Mouse (Mus musculus): ENCODE measurements around the gene Smtnl1. TPM values are rescaled to one million over a fixed set of nuclear protein-coding genes. Genes with fewer than 3 reads are reported as not detected.

The Smtnl1 gene
- polyA plus RNA-seq (2014; fragmentation: Nextera tagmentation; extraction: Ambion mirVana): 0.11 and 0.19 TPM in 2 replicates

- H3K4me1 ChIP-seq (ENCODE audit: control insufficient read depth in 2 of 2, insufficient read depth in 2 of 2, low read length in 2 of 2): peaks cover 15 to 21% of the 10 kb centered on the region in 2 experiments
- no peak for ATAC-seq (ENCODE audit: insufficient number of reproducible peaks, insufficient read depth, low FRiP score, low read depth)
- no peaks in the 10 kb centered on the region for H3K27me3 ChIP-seq (ENCODE audit: control insufficient read depth, insufficient read depth, low read length)
- no peak within 1 kb of the TSS for H3K4me2 ChIP-seq (ENCODE audit: low read length)
- H3K36me3 ChIP-seq (ENCODE audit: control insufficient read depth, insufficient read depth, low read length): no peaks in the 10 kb centered on the region
- no peak within 1 kb of the TSS for H3K4me3 ChIP-seq (ENCODE audit: control insufficient read depth in 1 of 2, insufficient read depth in 1 of 2, low read depth in 1 of 2, low read length in 2 of 2)
- WGBS: 54% methylated on average over 13 of the region's 13 CpGs
- peak within 1 kb of the TSS in 1 of 2 experiments; percentile 15; a peak in 1 of 4 replicates for H3K27ac ChIP-seq (replicated peaks in 1 of 2; ENCODE audit: control insufficient read depth in 1 of 2, insufficient read depth in 1 of 2, low read depth in 2 of 2, low read length in 2 of 2)
- H3K9me3 ChIP-seq (ENCODE audit: control insufficient read depth, low read length): no peaks in the 10 kb centered on the region
- H3K9ac ChIP-seq (ENCODE audit: low read length): no peak within 1 kb of the TSS
Measured at GRCm38 (mm10) chr2:84822552-84822951, at the start of gene Smtnl1. Gene Smtnl1 (minus strand): TSS chr2:84822652.

GRCm38 (mm10) chr2:84870623-84871160 is 48.2 kb upstream of the Smtnl1 start:
- H3K4me2 ChIP-seq (ENCODE audit: low read length): no peak overlapping the region
- H3K9ac ChIP-seq (ENCODE audit: low read length): no peak overlapping the region
- no peak overlapping the region for H3K4me3 ChIP-seq (ENCODE audit: control insufficient read depth in 1 of 2, insufficient read depth in 1 of 2, low read depth in 1 of 2, low read length in 2 of 2)
- no peak for ATAC-seq (ENCODE audit: insufficient number of reproducible peaks, insufficient read depth, low FRiP score, low read depth)
- H3K9me3 ChIP-seq (ENCODE audit: control insufficient read depth, low read length): no peaks in the 10 kb centered on the region
- no peak overlapping the region for H3K27ac ChIP-seq (replicated peaks in 1 of 2; ENCODE audit: control insufficient read depth in 1 of 2, insufficient read depth in 1 of 2, low read depth in 2 of 2, low read length in 2 of 2)
- H3K4me1 ChIP-seq (ENCODE audit: control insufficient read depth in 2 of 2, insufficient read depth in 2 of 2, low read length in 2 of 2): peaks cover 7 to 9% of the 10 kb centered on the region in 2 experiments; a peak in 2 of 4 replicates
- H3K36me3 ChIP-seq (ENCODE audit: control insufficient read depth, insufficient read depth, low read length): no peaks in the 10 kb centered on the region
- 50% methylated on average over 4 of the region's 4 CpGs for WGBS
- peaks cover 94% of the 10 kb centered on the region for H3K27me3 ChIP-seq (ENCODE audit: control insufficient read depth, insufficient read depth, low read length)

- Histone ChIP-seq H3K36me3 (ENCODE audit: control insufficient read depth, insufficient read depth, low read length) (0 out of 2 replicates have a peak, but pooled peaks cover 1% of the 10 kb centered on the region), H3K9ac (ENCODE audit: low read length) (no peak overlapping the region), H3K4me3 (ENCODE audit: control insufficient read depth in 1 of 2, insufficient read depth in 1 of 2, low read depth in 1 of 2, low read length in 2 of 2) (no peak overlapping the region), H3K4me2 (ENCODE audit: low read length) (no peak overlapping the region), H3K27me3 (ENCODE audit: control insufficient read depth, insufficient read depth, low read length) (peaks cover 84% of the 10 kb centered on the region), H3K4me1 (ENCODE audit: control insufficient read depth in 2 of 2, insufficient read depth in 2 of 2, low read length in 2 of 2) (peaks cover 8 to 9% of the 10 kb centered on the region in 2 experiments; a peak in 2 of 4 replicates), H3K9me3 (ENCODE audit: control insufficient read depth, low read length) (no peaks in the 10 kb centered on the region), H3K27ac (replicated peaks in 1 of 2; ENCODE audit: control insufficient read depth in 1 of 2, insufficient read depth in 1 of 2, low read depth in 2 of 2, low read length in 2 of 2) (no peak overlapping the region)
- ATAC-seq (ENCODE audit: insufficient number of reproducible peaks, insufficient read depth, low FRiP score, low read depth): no peak
- 66% methylated on average over 2 of the region's 2 CpGs for WGBS
Measured at GRCm38 (mm10) chr2:84868977-84869376, 46.5 kb upstream of the Smtnl1 start.

- Histone ChIP-seq H3K27ac (replicated peaks in 1 of 2; ENCODE audit: control insufficient read depth in 1 of 2, insufficient read depth in 1 of 2, low read depth in 2 of 2, low read length in 2 of 2) (no peak overlapping the region), H3K4me2 (ENCODE audit: low read length) (no peak overlapping the region), H3K36me3 (ENCODE audit: control insufficient read depth, insufficient read depth, low read length) (peaks cover 3% of the 10 kb centered on the region), H3K9me3 (ENCODE audit: control insufficient read depth, low read length) (no peaks in the 10 kb centered on the region), H3K27me3 (ENCODE audit: control insufficient read depth, insufficient read depth, low read length) (peaks cover 79% of the 10 kb centered on the region), H3K4me1 (ENCODE audit: control insufficient read depth in 2 of 2, insufficient read depth in 2 of 2, low read length in 2 of 2) (peaks cover 8 to 9% of the 10 kb centered on the region in 2 experiments; a peak in 2 of 4 replicates), H3K4me3 (ENCODE audit: control insufficient read depth in 1 of 2, insufficient read depth in 1 of 2, low read depth in 1 of 2, low read length in 2 of 2) (no peak overlapping the region), H3K9ac (ENCODE audit: low read length) (no peak overlapping the region)
- no peak for ATAC-seq (ENCODE audit: insufficient number of reproducible peaks, insufficient read depth, low FRiP score, low read depth)
- 9% methylated on average over 5 of the region's 5 CpGs for WGBS
Measured at GRCm38 (mm10) chr2:84868521-84868943, 46.1 kb upstream of the Smtnl1 start.

- Histone ChIP-seq H3K4me3 (ENCODE audit: control insufficient read depth in 1 of 2, insufficient read depth in 1 of 2, low read depth in 1 of 2, low read length in 2 of 2) (peak overlapping the region; percentile 26 to 37), H3K9ac (ENCODE audit: low read length) (peak overlapping the region; percentile 54; the same call in 1 of the 2 replicates), H3K9me3 (ENCODE audit: control insufficient read depth, low read length) (no peaks in the 10 kb centered on the region), H3K4me2 (ENCODE audit: low read length) (peak overlapping the region; percentile 67), H3K27me3 (ENCODE audit: control insufficient read depth, insufficient read depth, low read length) (peaks cover 54% of the 10 kb centered on the region), H3K4me1 (ENCODE audit: control insufficient read depth in 2 of 2, insufficient read depth in 2 of 2, low read length in 2 of 2) (peaks cover 5% of the 10 kb centered on the region in 2 experiments; a peak in 2 of 4 replicates), H3K36me3 (ENCODE audit: control insufficient read depth, insufficient read depth, low read length) (peaks cover 30% of the 10 kb centered on the region), H3K27ac (replicated peaks in 1 of 2; ENCODE audit: control insufficient read depth in 1 of 2, insufficient read depth in 1 of 2, low read depth in 2 of 2, low read length in 2 of 2) (no peak overlapping the region)
- 1% methylated on average over 46 of the region's 47 CpGs for WGBS
- no peak for ATAC-seq (ENCODE audit: insufficient number of reproducible peaks, insufficient read depth, low FRiP score, low read depth)
Measured at GRCm38 (mm10) chr2:84865616-84866571, 43.4 kb upstream of the Smtnl1 start.

GRCm38 (mm10) chr2:84862231-84862630 is 39.8 kb upstream of the Smtnl1 start:
- H3K36me3 ChIP-seq (ENCODE audit: control insufficient read depth, insufficient read depth, low read length): peaks cover 65% of the 10 kb centered on the region
- H3K4me3 ChIP-seq (ENCODE audit: control insufficient read depth in 1 of 2, insufficient read depth in 1 of 2, low read depth in 1 of 2, low read length in 2 of 2): no peak overlapping the region
- H3K4me2 ChIP-seq (ENCODE audit: low read length): no peak overlapping the region
- 74% methylated on average over 3 of the region's 3 CpGs for WGBS
- no peaks in the 10 kb centered on the region for H3K9me3 ChIP-seq (ENCODE audit: control insufficient read depth, low read length)
- H3K4me1 ChIP-seq (ENCODE audit: control insufficient read depth in 2 of 2, insufficient read depth in 2 of 2, low read length in 2 of 2): peaks cover 5% of the 10 kb centered on the region in 2 experiments; a peak in 2 of 4 replicates
- H3K27me3 ChIP-seq (ENCODE audit: control insufficient read depth, insufficient read depth, low read length): peaks cover 21% of the 10 kb centered on the region
- ATAC-seq (ENCODE audit: insufficient number of reproducible peaks, insufficient read depth, low FRiP score, low read depth): no peak
- no peak overlapping the region for H3K9ac ChIP-seq (ENCODE audit: low read length)
- no peak overlapping the region for H3K27ac ChIP-seq (replicated peaks in 1 of 2; ENCODE audit: control insufficient read depth in 1 of 2, insufficient read depth in 1 of 2, low read depth in 2 of 2, low read length in 2 of 2)

- Histone ChIP-seq H3K9me3 (ENCODE audit: control insufficient read depth, low read length) (no peaks in the 10 kb centered on the region), H3K4me1 (ENCODE audit: control insufficient read depth in 2 of 2, insufficient read depth in 2 of 2, low read length in 2 of 2) (peaks cover 5% of the 10 kb centered on the region in 2 experiments; a peak in 2 of 4 replicates), H3K36me3 (ENCODE audit: control insufficient read depth, insufficient read depth, low read length) (peaks cover 72% of the 10 kb centered on the region), H3K27me3 (ENCODE audit: control insufficient read depth, insufficient read depth, low read length) (peaks cover 13% of the 10 kb centered on the region), H3K4me2 (ENCODE audit: low read length) (no peak overlapping the region), H3K27ac (replicated peaks in 1 of 2; ENCODE audit: control insufficient read depth in 1 of 2, insufficient read depth in 1 of 2, low read depth in 2 of 2, low read length in 2 of 2) (no peak overlapping the region), H3K4me3 (ENCODE audit: control insufficient read depth in 1 of 2, insufficient read depth in 1 of 2, low read depth in 1 of 2, low read length in 2 of 2) (no peak overlapping the region), H3K9ac (ENCODE audit: low read length) (no peak overlapping the region)
- WGBS: 73% methylated on average over 3 of the region's 3 CpGs
- ATAC-seq (ENCODE audit: insufficient number of reproducible peaks, insufficient read depth, low FRiP score, low read depth): no peak
Measured at GRCm38 (mm10) chr2:84861430-84861829, 39.0 kb upstream of the Smtnl1 start.

Measured in heart, embryonic 14.5 days (tissue).